Mouse (Mus musculus): ENCODE results near the gene Vldlr. TPM values are rescaled to one million over a fixed set of nuclear protein-coding genes. Genes with fewer than 3 reads are reported as not detected.

Vldlr gene
- total RNA-seq, 2 experiments from 2014 or later: 169 to 170 TPM

GRCm38 (mm10) chr19:27226626-27227025, 10.3 kb downstream of the Vldlr start:
- intact Hi-C loops (cut with DNase I): no loop called here
- DNase-seq: no peak

- intact Hi-C loops (cut with DNase I): no loop called here
- no peak for DNase-seq
Measured at GRCm38 (mm10) chr19:27227131-27227530, 10.8 kb downstream of the Vldlr start.

GRCm38 (mm10) chr19:27228254-27228653, 12.0 kb downstream of the Vldlr start:
- intact Hi-C loops (cut with DNase I): no loop called here
- DNase-seq: no peak

- intact Hi-C loops (cut with DNase I): no loop called here
- DNase-seq: no peak
Measured at GRCm38 (mm10) chr19:27233386-27233785, 17.1 kb downstream of the Vldlr start.

GRCm38 (mm10) chr19:27239913-27240312, 23.6 kb downstream of the Vldlr start:
- intact Hi-C loops (cut with DNase I): no loop called here
- DNase-seq: no peak

- intact Hi-C loops (cut with DNase I): no loop called here
- DNase-seq: no peak
Measured at GRCm38 (mm10) chr19:27243527-27243926, 27.2 kb downstream of the Vldlr start.

GRCm38 (mm10) chr19:27254756-27255155, 38.5 kb downstream of the Vldlr start:
- intact Hi-C loops (cut with DNase I): no loop called here
- no peak for DNase-seq

- DNase-seq: no peak
- intact Hi-C loops (cut with DNase I): no loop called here
Measured at GRCm38 (mm10) chr19:27255678-27256077, 39.4 kb downstream of the Vldlr start.

GRCm38 (mm10) chr19:27260102-27260501, 43.8 kb downstream of the Vldlr start:
- no peak for DNase-seq
- intact Hi-C loops (cut with DNase I): no loop called here

- intact Hi-C loops (cut with DNase I): no loop called here
- DNase-seq: no peak
Measured at GRCm38 (mm10) chr19:27260621-27261278, 44.5 kb downstream of the Vldlr start.

GRCm38 (mm10) chr19:27262141-27262540, 45.9 kb downstream of the Vldlr start:
- peak in 1 of 2 experiments; percentile 5 for DNase-seq

GRCm38 (mm10) chr19:27273385-27273784, 57.1 kb downstream of the Vldlr start:
- no peak for DNase-seq
- intact Hi-C loops (cut with DNase I): no loop called here

More at GRCm38 (mm10) chr19:27262141-27262540, 45.9 kb downstream of the Vldlr start:
- intact Hi-C loops (cut with DNase I): no loop called here

GRCm38 (mm10) chr19:27274382-27274781, 58.1 kb downstream of the Vldlr start:
- intact Hi-C loops (cut with DNase I): no loop called here
- no peak for DNase-seq

- DNase-seq: no peak
Measured at GRCm38 (mm10) chr19:27279174-27279573, 62.9 kb downstream of the Vldlr start.

More at GRCm38 (mm10) chr19:27279174-27279573, 62.9 kb downstream of the Vldlr start:
- intact Hi-C loops (cut with DNase I): no loop called here

Other genes with a start within 250 kb of the Vldlr start
- gene Kcnv2, start 106.1 kb downstream of the Vldlr start, total RNA-seq (2021): 1 to 10 TPM in 1 of 2 experiments, under 1 TPM in 1; 0.41 to 1.2 TPM
- gene Pum3, start 213.3 kb downstream of the Vldlr start, total RNA-seq (2021): 10 to 100 TPM; 28.8 to 29.1 TPM

Measured in heart, postnatal 14 days (tissue).